Mouse (Mus musculus): ENCODE data around the gene Vmn1r55.
"Not testable (repeated sequence)": the region's sequence is repeated elsewhere in the genome, so short reads cannot be mapped to it uniquely, and the experiment has no call there.

Gene Vmn1r55

GRCm38 (mm10) chr7:5086921-5087440 lies 62.5 kb downstream of the Vmn1r55 start:
- POLR2A ChIA-PET = interaction anchor here in 2 of 4 experiments (0.7 to 1.8 kb wide), 4 partner anchors 10 to 25 kb away, joined by 3 to 6 read pairs (median 3); partner anchors contain the start of gene U2af2 (in 1 of the 2)
- CTCF ChIA-PET = no interaction called here

GRCm38 (mm10) chr7:5085512-5085911 lies 64.0 kb downstream of the Vmn1r55 start:
- ChIA-PET CTCF (no interaction called here), POLR2A (interaction anchor here in 1 of 4 experiments (0.6 to 5.4 kb wide), 3 partner anchors 12 to 1169 kb away, joined by 3 to 36 read pairs (median 6); no protein-coding TSS in a partner anchor)

GRCm38 (mm10) chr7:5083325-5084105 lies 66.0 kb downstream of the Vmn1r55 start:
- ChIA-PET POLR2A (interaction anchor here in 3 of 4 experiments (0.6 to 5.4 kb wide), 7 partner anchors 7 to 70 kb away, joined by 3 to 36 read pairs (median 5); partner anchors contain the start of genes U2af2 (in 1 of the 3) and Zfp524 (in 1 of the 3)), CTCF (interaction anchor here in 2 of 4 experiments (0.5 to 1.3 kb wide), 2 partner anchors 23 to 1072 kb away, joined by 4 to 8 read pairs; partner anchors contain the start of gene Zfp787 (in 1 of the 2))

- ChIA-PET POLR2A (interaction anchor here in 3 of 4 experiments (0.6 to 5.4 kb wide), 11 partner anchors 8 to 367 kb away, joined by 3 to 36 read pairs (median 5); no protein-coding TSS in a partner anchor), CTCF (interaction anchor here in 1 of 4 experiments (0.6 kb wide), 1 partner anchor 11 kb away, joined by 3 read pairs; no protein-coding TSS in a partner anchor)
These were observed 67.5 kb downstream of the Vmn1r55 start for GRCm38 (mm10) chr7:5081939-5082338.

- CTCF ChIA-PET = interaction anchor here in 1 of 4 experiments (0.6 kb wide), 1 partner anchor 11 kb away, joined by 3 read pairs; no protein-coding TSS in a partner anchor
- POLR2A ChIA-PET = interaction anchor here in 3 of 4 experiments (0.6 to 5.4 kb wide), 17 partner anchors 9 to 271 kb away, joined by 3 to 36 read pairs (median 5); partner anchors contain the start of gene U2af2 (in 1 of the 3)
These were observed 68.2 kb downstream of the Vmn1r55 start for GRCm38 (mm10) chr7:5081241-5081640.

GRCm38 (mm10) chr7:5080815-5081214 lies 68.7 kb downstream of the Vmn1r55 start:
- POLR2A ChIA-PET = interaction anchor here in 3 of 4 experiments (0.7 to 5.4 kb wide), 16 partner anchors 8 to 66 kb away, joined by 3 to 36 read pairs (median 4); partner anchors contain the start of genes Fiz1 (in 1 of the 3), U2af2 (in 1 of the 3) and Zfp524 (in 1 of the 3)
- CTCF ChIA-PET = no interaction called here

- ChIA-PET CTCF (no interaction called here), POLR2A (interaction anchor here in 3 of 4 experiments (0.7 to 3.1 kb wide), 12 partner anchors 9 to 66 kb away, joined by 3 to 12 read pairs (median 4); partner anchors contain the start of genes Fiz1 (in 1 of the 3), U2af2 (in 1 of the 3) and Zfp524 (in 1 of the 3))
These were observed 69.3 kb downstream of the Vmn1r55 start, which contains the start of gene Epn1 for GRCm38 (mm10) chr7:5080010-5080751. Epn1 (plus strand) TSS chr7:5080235.

- CTCF ChIA-PET, POLR2A ChIA-PET: not testable (repeated sequence)
These were observed 70.0 kb downstream of the Vmn1r55 start for GRCm38 (mm10) chr7:5079365-5080009.
